In genomic region chr3:45104431-45104830, GRCm38 (mm10) we compare ENCODE assay signal across 27 mouse cellular contexts.
"Had no signal": no experiment of that assay in that cellular context is flagged by ENCODE, and none has a peak within 500 bp of the region (broad histone marks: within the 10 kb centered on the region; RNA-seq: fewer than 3 reads in every experiment).

No protein-coding gene starts in this region.

- H3K4me1 ChIP-seq: embryonic facial prominence, embryonic 10.5 days; embryonic facial prominence, embryonic 12.5 days; embryonic facial prominence, embryonic 13.5 days; embryonic facial prominence, embryonic 15.5 days; forebrain, embryonic 10.5 days; forebrain, embryonic 12.5 days; forebrain, embryonic 13.5 days; heart, embryonic 10.5 days had no signal

- H3K27ac ChIP-seq: embryonic facial prominence, embryonic 10.5 days; embryonic facial prominence, embryonic 12.5 days; embryonic facial prominence, embryonic 13.5 days; embryonic facial prominence, embryonic 15.5 days; forebrain, embryonic 10.5 days; forebrain, embryonic 12.5 days; forebrain, embryonic 13.5 days; gastrocnemius, adult 2 months; heart, adult 2 months; heart, embryonic 10.5 days had no signal

- H3K9ac ChIP-seq: embryonic facial prominence, embryonic 12.5 days; embryonic facial prominence, embryonic 13.5 days; embryonic facial prominence, embryonic 15.5 days; forebrain, embryonic 12.5 days; forebrain, embryonic 13.5 days; forebrain, postnatal 0 days had no signal

- H3K27me3 ChIP-seq: embryonic facial prominence, embryonic 12.5 days; embryonic facial prominence, embryonic 13.5 days; embryonic facial prominence, embryonic 15.5 days; forebrain, embryonic 12.5 days; forebrain, embryonic 13.5 days had no signal

- H3K4me2 ChIP-seq: embryonic facial prominence, embryonic 12.5 days; embryonic facial prominence, embryonic 13.5 days; embryonic facial prominence, embryonic 15.5 days; forebrain, embryonic 12.5 days; forebrain, embryonic 13.5 days; heart, embryonic 11.5 days had no signal

- H3K9me3 ChIP-seq: embryonic facial prominence, embryonic 13.5 days; embryonic facial prominence, embryonic 15.5 days had no signal

- DNase-seq: cerebellum, adult 9-11 months; cerebellum, postnatal 10 days; cerebellum, postnatal 14 days; cerebellum, postnatal 25 days; cerebellum, postnatal 36 days; embryo, embryonic 11 days; forebrain, postnatal 0 days; gastrocnemius, adult 2 months; gastrocnemius, postnatal 10 days; gastrocnemius, postnatal 14 days; gastrocnemius, postnatal 25 days; gastrocnemius, postnatal 36 days; heart, adult 11 months; heart, adult 18-20 months; heart, adult 2 months had no signal

- H3K36me3 ChIP-seq: embryonic facial prominence, embryonic 10.5 days; embryonic facial prominence, embryonic 12.5 days; embryonic facial prominence, embryonic 13.5 days; embryonic facial prominence, embryonic 15.5 days; forebrain, embryonic 10.5 days; forebrain, embryonic 12.5 days; heart, embryonic 10.5 days had no signal

- H3K4me3 ChIP-seq: embryonic facial prominence, embryonic 10.5 days; embryonic facial prominence, embryonic 12.5 days; embryonic facial prominence, embryonic 13.5 days; embryonic facial prominence, embryonic 15.5 days; erythroblast, embryonic 14.5 days; forebrain, embryonic 10.5 days; forebrain, embryonic 12.5 days; forebrain, embryonic 13.5 days; gastrocnemius, adult 2 months; heart, adult 2 months; heart, embryonic 10.5 days had no signal

- ATAC-seq: forebrain, embryonic 13.5 days; forebrain, embryonic 14.5 days; forebrain, embryonic 16.5 days; forebrain, postnatal 0 days had no signal
